Mouse (Mus musculus) urinary bladder, postnatal 25 days (tissue): ENCODE data around the gene Selenom.

ENCODE experiments used
- DNase-seq: peaks from one replicate; pipeline ENCODE4 v3.0.0; 2022; ENCODE audit warnings: low spot score

Selenom gene

DNA sequence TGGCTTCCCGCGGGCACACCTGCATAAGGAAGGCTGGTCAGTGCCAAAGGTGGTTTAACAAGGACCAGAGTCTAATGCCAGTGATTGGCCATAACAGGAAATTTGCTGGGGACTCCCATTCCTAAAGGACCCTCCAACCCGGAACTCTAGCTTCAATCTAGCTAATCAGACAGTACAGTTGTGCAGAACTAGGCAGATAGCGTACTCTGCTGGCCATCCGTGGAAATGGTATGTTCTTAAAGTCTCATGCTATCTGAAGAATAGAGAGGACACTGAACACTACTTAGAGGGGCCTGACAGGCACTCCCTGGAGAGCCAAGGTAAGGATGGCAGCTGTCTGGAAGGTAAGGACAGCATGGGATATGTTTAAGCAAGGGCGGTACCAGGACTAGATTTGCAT is 17.1 kb downstream of the Selenom start:
- no peak for DNase-seq

DNA sequence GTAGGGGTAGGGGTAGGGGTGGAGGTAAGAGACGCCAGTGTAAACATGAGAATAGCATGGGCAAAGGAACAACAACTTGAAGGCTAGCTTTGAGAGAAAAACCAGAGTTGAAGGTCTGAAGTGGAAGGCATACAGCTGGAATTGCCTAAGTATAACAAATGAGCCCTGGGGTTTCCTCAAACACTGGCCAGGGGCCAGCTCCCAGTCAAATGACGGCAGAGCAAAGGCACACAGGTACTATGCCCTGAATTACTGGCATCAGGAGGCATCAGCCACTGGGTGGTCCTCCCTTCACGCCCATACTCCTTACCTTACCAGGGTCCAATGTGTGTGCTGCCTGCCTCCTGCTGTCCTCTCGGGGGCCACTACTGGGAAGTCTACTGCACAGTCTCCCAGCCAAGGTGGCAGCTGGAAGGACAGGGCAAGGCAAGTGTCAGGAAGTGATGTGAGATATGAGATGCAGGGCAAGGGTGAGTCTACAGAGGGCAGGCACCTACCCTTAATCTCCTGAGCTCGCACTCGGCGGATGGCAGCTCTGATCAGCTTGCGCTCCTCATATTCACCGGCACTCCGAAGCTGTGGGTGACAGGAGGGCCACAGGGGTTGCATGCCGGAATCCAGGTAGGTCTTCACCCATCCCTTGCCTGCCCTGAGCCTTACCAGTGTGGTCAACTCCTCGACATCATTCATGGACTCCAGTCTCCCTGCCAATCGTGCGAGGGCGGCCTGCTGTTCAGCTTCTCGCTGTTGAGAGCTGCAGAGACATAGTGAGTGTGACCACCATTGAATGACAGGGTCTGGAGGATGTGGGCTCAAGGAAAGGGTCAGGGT is 17.8 kb downstream of the Selenom start:
- DNase-seq = no peak

DNA sequence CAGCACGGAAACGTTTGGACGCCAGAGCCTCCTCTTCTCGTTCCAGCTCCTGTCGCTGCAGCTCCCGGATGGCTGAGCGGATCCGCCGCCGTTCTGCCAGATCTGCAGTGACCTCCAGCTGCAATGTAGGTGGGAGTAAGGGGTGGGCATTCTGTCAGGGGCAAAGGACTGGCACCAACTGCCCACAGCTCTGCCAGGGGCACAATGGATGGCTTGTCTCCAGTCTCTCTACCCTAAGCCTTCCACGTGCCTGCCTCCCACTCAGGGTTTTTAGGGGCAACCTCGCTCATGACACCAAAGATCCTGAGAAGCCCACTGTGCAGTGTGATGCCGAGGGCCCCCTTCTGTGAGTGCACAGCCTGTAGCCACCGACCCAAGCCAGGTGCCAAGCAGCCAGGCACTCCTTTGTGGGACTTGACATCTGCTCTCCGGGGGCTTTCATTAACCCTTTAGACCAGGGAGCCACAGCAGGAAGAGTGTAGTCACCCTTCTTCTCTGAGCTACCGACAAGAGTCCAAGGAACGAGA is 19.0 kb downstream of the Selenom start:
- DNase-seq = no peak

DNA sequence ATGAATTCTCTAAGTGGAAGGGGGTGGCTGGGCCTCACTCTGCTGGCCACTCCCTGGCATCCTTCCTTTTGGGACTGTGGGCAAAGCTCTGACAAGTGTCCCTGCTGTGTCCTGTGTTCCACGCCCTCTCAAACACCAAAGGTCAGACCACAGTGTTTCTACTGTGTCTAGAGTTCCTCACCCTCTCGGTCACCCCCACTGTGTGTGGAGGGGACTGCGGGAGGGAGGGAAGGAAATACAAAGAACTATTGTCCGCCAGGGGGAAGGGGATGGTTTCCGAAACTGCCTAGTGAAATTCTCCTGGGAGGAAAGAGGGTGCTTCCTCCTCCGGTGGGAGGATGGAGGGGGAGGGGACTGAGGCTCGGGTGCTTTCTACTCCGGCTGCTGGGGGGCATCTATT is 20.5 kb downstream of the Selenom start:
- DNase-seq = no peak

- peak; percentile 98 for DNase-seq
Measured at GRCm38 (mm10) chr11:3535406-3535986, 21.0 kb downstream of the Selenom start.

- DNase-seq = no peak
Measured at GRCm38 (mm10) chr11:3536082-3536481, 21.6 kb downstream of the Selenom start.

GRCm38 (mm10) chr11:3536745-3537333 is 22.4 kb downstream of the Selenom start:
- no peak for DNase-seq

- DNase-seq = no peak
Measured at GRCm38 (mm10) chr11:3537711-3538110, 23.2 kb downstream of the Selenom start.

GRCm38 (mm10) chr11:3538341-3538740 is 23.9 kb downstream of the Selenom start:
- DNase-seq = no peak

- peak; percentile 81 for DNase-seq
Measured at GRCm38 (mm10) chr11:3539111-3539825, 24.8 kb downstream of the Selenom start.

DNA sequence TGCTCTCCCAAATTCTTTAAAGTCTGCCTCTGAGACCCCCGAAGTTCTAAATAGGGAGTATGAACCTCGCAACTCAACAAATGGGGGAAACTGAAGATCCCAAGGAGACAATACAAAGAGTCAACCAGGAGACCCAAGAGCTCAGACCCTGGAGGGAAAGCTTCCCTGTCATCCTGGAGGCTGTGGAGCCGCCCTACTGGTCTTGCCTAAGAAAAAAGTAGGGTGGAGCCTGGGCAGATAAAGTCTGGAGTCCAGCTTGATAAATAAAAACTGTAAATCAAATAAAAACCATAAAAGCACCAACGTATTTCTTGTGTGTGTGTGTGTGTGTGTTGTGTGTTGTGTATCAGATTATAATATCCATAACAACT is 25.3 kb downstream of the Selenom start:
- no peak for DNase-seq

DNA sequence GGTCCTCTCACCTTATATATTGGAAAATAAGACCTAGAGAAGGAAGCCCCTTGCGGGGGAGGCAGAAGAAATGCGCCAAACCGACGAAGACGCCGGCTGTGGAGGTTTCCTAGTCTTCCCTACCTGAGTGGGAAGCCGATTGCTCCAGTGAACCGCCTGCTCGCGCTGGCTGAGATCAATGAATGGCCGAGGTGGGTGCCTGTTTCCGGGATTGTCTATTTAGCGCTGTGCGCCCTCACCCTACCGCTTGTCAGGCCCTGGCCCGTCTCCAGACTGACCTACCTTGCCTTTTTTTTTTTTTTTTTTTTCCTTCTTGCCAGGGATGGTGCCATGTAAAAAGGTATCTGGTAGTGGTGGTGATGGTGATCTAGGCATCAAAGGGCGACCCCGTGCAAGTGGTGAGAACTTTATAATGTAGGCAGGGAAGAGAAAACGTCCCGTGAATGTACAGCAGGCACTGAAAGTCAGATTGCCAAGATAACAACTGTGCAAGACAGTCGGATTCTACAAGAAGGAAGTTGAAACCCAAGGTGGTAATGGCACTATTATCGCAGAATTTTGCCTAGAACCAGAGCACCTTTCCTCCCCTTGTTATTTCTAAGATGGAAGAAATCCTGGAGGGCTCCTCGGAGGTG is 26.1 kb downstream of the Selenom start, which contains the start of gene Smtn:
Gene Smtn (minus strand): TSS at position 162 of the 635 bp plus-strand sequence.
- DNase-seq = no peak

DNA sequence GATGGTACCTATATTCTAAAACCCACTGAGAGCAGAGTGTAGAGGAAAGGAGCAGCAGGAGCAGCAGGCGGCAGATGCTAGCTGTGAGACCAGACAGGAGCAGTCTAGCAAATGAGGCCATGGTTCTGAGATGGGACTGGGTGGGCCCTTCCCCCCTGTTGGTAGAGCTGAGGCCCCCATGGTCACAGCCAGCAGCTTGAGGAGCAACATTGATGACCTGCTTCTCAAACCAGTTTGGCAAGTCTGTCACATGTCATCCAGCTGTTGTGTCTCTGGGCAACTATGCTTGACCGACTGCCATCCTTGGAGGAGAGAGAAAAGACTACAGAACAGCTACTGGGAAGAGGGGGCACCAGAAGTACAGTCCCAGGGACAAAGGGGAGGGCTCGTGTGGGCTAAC is 27.4 kb downstream of the Selenom start:
- no peak for DNase-seq

- peak; percentile 61 for DNase-seq
Measured at GRCm38 (mm10) chr11:3543001-3543400, 28.5 kb downstream of the Selenom start.

- DNase-seq = no peak
Measured at GRCm38 (mm10) chr11:3544409-3544808, 29.9 kb downstream of the Selenom start.

DNA sequence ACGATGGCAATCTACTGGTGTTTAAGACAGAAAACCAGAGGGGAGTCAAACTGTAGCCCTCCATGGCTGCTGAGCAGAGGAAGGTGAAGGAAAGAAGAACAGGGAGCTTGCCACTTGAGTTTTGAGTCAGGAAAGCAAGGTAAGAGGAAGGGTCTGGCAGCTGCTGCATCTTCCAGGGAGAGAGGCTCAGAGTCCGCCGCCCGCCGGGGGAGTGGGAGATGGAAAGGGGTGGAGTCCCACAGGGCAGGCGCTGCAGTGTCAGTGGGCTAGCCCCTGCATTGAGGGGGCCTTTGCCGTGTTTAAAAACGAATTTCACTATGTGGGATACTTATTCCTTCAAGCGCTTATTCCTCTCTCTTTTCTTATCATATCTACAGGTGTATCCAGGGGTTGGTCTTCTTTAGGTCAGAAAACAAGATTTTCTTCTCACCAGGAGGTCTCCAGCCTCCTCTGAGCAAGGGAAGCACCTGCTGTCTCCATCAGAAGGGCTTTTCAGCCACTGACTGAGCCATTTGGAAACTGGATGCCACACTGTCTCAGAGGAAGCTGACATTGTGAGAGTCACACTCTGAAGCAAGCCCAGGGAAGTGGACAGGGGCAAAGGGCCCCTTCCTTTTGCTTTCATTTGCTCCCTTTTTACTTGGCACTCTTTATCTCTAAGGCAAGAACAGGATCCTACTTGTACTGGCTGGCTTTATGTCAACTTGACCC is 31.2 kb downstream of the Selenom start:
- no peak for DNase-seq

DNA sequence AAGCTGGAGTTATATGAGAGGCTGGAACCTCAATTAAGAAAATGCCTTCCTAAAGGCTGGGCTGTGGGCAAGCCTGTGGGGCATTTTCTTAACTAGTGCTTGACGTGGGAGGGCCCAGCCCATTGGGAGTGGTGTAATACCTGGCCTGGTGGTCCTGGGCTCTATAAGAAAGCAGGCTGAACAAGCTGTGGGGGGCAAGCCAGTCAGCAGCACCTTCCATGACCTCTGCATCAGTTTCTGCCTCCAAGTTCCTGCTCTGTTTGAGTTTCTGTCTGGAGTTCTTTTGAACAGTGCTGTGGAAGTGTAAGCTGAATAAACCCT is 31.7 kb downstream of the Selenom start:
- no peak for DNase-seq

DNA sequence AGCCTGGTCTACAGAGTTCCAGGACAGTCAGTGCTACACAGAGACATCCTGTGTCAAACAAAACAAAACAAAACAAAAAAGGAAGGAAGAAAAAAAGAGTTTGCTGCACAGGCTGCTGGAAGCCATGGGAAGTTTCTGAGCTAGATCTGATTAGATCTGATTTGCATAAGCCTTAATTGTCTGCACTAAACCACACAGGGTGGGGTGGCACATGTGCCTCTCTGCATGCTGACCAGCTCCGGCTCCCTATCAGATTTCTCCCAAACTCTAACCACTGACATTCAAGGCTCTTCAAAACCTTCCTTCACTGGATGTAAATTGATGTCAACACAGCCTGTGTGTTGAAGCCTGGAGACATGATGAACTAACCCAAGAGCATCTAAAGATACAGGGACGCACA is 32.6 kb downstream of the Selenom start:
- no peak for DNase-seq

DNA sequence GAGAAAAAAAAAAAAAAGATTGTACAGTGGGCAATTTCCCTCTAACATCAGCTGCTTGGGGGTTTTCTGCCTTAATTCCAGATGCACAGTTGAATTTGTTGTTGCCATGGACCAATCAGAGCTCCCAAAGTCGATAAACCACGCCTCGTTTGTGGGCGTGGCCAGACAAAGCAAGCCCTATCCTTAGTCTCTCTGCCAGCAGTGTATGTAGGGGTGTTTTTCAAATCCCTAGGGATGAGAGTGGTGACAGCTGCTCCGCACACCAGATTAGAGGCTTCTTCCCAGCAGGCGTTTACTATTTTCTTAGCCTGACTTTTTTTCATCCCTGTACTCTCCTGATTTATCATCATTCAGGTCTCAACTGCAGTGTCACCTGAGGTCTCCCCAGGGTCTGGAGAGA is 33.5 kb downstream of the Selenom start:
- no peak for DNase-seq

DNA sequence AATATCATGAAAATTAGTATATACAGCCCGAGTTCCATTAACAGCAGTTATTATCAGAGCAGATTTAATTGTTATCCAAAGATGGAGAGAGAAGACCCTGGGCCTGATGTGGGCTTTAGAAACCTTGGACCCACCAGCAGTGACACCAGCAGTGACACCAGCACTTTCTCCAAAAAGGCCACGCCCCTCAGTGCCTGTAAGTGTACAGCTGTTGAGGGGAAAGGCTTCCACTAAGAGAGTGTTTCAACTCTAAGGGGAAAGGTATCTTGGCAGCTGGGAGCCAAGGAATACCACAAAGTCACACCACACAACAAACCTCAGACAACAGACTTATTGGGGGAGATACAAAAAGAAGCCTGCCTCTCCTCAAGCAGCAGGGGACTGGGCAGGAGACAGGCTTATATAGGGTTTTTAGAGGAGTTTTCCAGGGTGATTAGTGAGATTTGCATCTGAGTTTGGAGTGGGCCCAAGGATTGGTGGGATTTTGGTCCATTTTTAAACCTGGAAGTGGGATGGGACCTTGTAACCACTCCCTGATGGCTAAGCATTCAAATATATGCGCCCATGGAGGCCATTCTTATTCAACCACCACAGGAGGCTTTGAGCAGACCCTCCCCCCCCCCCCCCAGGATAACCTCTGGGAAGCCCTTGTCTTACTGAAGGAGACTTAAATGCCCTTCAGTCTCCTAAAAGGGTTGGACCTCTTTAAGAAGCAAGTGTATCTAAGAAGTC is 34.2 kb downstream of the Selenom start:
- no peak for DNase-seq

- DNase-seq = no peak
Measured at GRCm38 (mm10) chr11:3549791-3550190, 35.3 kb downstream of the Selenom start.
